Mouse (Mus musculus): ENCODE data around the gene Sirpa.

Gene Sirpa

GRCm38 (mm10) chr2:129652616-129653015 lies 60.0 kb downstream of the Sirpa start:
- no peak for DNase-seq

- DNase-seq = no peak
These were observed 61.0 kb downstream of the Sirpa start for GRCm38 (mm10) chr2:129653632-129654031.

GRCm38 (mm10) chr2:129654233-129654950 lies 61.8 kb downstream of the Sirpa start:
- no peak for DNase-seq

GRCm38 (mm10) chr2:129655033-129655432 lies 62.4 kb downstream of the Sirpa start:
- no peak for DNase-seq

GRCm38 (mm10) chr2:129658796-129659195 lies 66.2 kb downstream of the Sirpa start:
- DNase-seq = no peak

- DNase-seq = no peak
These were observed 67.4 kb downstream of the Sirpa start for GRCm38 (mm10) chr2:129660020-129660419.

GRCm38 (mm10) chr2:129662484-129662883 lies 69.8 kb downstream of the Sirpa start:
- no peak for DNase-seq

- no peak for DNase-seq
These were observed 79.3 kb downstream of the Sirpa start for GRCm38 (mm10) chr2:129671911-129672310.

- DNase-seq = peak; percentile 86
These were observed 82.5 kb downstream of the Sirpa start for GRCm38 (mm10) chr2:129674935-129675634.

- peak; percentile 53 for DNase-seq
These were observed 85.0 kb downstream of the Sirpa start for GRCm38 (mm10) chr2:129677664-129678063.

GRCm38 (mm10) chr2:129679066-129679465 lies 86.4 kb downstream of the Sirpa start:
- no peak for DNase-seq

GRCm38 (mm10) chr2:129680236-129680635 lies 87.6 kb downstream of the Sirpa start:
- no peak for DNase-seq
